Mouse (Mus musculus) thymus, adult 2 months (tissue): ENCODE data around the gene Dync1i2.

Experiments used
- CTCF ChIP-seq: fragments of 200-500 bp; IDR thresholded peaks from 2 replicates; pipeline ENCODE4 v1.5.1; 2012; ENCODE audit warnings: mild to moderate bottlenecking, control low read depth, low read length, moderate library complexity, borderline replicate concordance; ENCODE audit not compliant: control insufficient read depth, poor library complexity, insufficient read depth; ENCODE audit errors: extremely low read depth
- POLR2A ChIP-seq: fragments of 200-500 bp; IDR thresholded peaks from 2 replicates; pipeline ENCODE4 v1.6.1; 2012; ENCODE audit warnings: mild to moderate bottlenecking, low read length, control low read depth, moderate library complexity; ENCODE audit not compliant: control insufficient read depth, poor library complexity, insufficient read depth; ENCODE audit errors: extremely low read depth

- no peak for TF ChIP-seq POLR2A
- TF ChIP-seq CTCF = no peak
These were observed 9.6 kb upstream of the Dync1i2 start for GRCm38 (mm10) chr2:71201886-71202285.
